Mouse (Mus musculus): Measurements from ENCODE around the gene Smap2.
"Not testable (repeated sequence)": the region's sequence is repeated elsewhere in the genome, so short reads cannot be mapped to it uniquely, and the experiment has no call there.

DNA sequence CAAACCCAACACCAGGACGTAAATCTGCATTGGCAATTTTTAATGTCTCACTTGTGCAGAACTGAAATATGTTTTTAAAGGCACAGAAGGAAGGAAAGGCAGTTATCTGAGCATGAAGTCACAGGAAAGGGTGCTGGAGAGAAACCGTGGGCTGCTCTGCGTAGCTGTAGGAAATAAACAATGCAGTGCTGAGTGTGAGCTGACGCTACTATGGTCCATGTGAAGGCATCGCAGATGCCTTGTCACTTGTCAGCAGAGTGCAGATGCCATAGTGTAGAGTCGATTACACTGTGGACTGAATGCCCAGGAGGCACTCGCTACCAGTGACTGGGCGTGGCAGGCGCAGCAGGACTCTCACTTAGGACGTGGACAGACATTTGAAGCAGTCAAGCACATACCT, 42.2 kb upstream of the Smap2 start:
- not testable (repeated sequence) for TF ChIP-seq CTCF (IDR thresholded peaks at IDR 0.05; ENCODE audit: insufficient read depth, low read length); POLR2A (IDR thresholded peaks at IDR 0.05; ENCODE audit: borderline replicate concordance, extremely low read depth, low read depth, low read length)
